Mouse (Mus musculus): Measurements from ENCODE around the gene Slc45a1. TPM values are rescaled to one million over a fixed set of nuclear protein-coding genes. Genes with fewer than 3 reads are reported as not detected.

Gene Slc45a1
- polyA plus RNA-seq, 1 experiment, result 0.42 TPM

GRCm38 (mm10) chr4:150677126-150677845 is 25.3 kb upstream of the Slc45a1 start:
- Histone ChIP-seq H3K4me1 (ENCODE audit: control insufficient read depth, insufficient read depth, low read length) (peaks cover 12% of the 10 kb centered on the region), H3K27ac (ENCODE audit: control insufficient read depth, insufficient read depth, low read depth, low read length) (no peak overlapping the region), H3K36me3 (ENCODE audit: control insufficient read depth, insufficient read depth, low read length) (no peaks in the 10 kb centered on the region), H3K4me3 (ENCODE audit: control insufficient read depth, low read depth, low read length) (peak overlapping the region; percentile 46), H3K27me3 (ENCODE audit: control insufficient read depth, insufficient read depth, low read length) (no peaks in the 10 kb centered on the region)
- TF ChIP-seq CTCF (IDR thresholded peaks at IDR 0.05; ENCODE audit: control insufficient read depth, insufficient read depth, insufficient replicate concordance, low read depth, low read length) (no peak), POLR2A (IDR thresholded peaks at IDR 0.05; ENCODE audit: control insufficient read depth, low read depth, low read length) (no peak)

DNA sequence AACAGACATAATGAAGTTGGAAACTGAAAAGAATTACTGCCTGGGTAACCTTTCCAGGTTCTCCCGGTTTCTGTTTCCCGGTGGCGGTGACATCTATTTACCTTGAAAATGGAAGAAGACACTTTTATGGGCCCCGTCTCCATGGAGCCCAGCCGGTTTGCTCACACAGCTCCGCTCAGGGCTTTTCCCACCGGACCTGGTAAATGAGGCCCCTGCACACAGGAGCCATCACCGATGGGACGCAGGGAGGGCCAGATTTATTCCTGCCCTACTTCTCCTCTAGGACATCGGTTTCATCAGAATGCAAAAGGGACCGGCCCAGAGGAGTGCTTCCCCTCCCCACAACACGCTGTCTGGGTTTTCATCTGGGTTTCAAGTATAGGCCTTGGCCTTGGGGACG is 24.1 kb upstream of the Slc45a1 start:
- no peak overlapping the region for H3K27ac ChIP-seq (ENCODE audit: control insufficient read depth, insufficient read depth, low read depth, low read length)
- H3K4me3 ChIP-seq (ENCODE audit: control insufficient read depth, low read depth, low read length), result no peak overlapping the region
- no peaks in the 10 kb centered on the region for H3K27me3 ChIP-seq (ENCODE audit: control insufficient read depth, insufficient read depth, low read length)
- TF ChIP-seq CTCF (IDR thresholded peaks at IDR 0.05; ENCODE audit: control insufficient read depth, insufficient read depth, insufficient replicate concordance, low read depth, low read length) (no peak), POLR2A (IDR thresholded peaks at IDR 0.05; ENCODE audit: control insufficient read depth, low read depth, low read length) (no peak)
- no peaks in the 10 kb centered on the region for H3K36me3 ChIP-seq (ENCODE audit: control insufficient read depth, insufficient read depth, low read length)
- H3K4me1 ChIP-seq (ENCODE audit: control insufficient read depth, insufficient read depth, low read length), result peaks cover 12% of the 10 kb centered on the region

GRCm38 (mm10) chr4:150675274-150675673 is 23.3 kb upstream of the Slc45a1 start:
- H3K4me3 ChIP-seq (ENCODE audit: control insufficient read depth, low read depth, low read length), result no peak overlapping the region

GRCm38 (mm10) chr4:150665806-150666205 is 13.8 kb upstream of the Slc45a1 start:
- Histone ChIP-seq H3K4me3 (ENCODE audit: control insufficient read depth, low read depth, low read length) (no peak overlapping the region), H3K27me3 (ENCODE audit: control insufficient read depth, insufficient read depth, low read length) (no peaks in the 10 kb centered on the region), H3K36me3 (ENCODE audit: control insufficient read depth, insufficient read depth, low read length) (no peaks in the 10 kb centered on the region), H3K27ac (ENCODE audit: control insufficient read depth, insufficient read depth, low read depth, low read length) (no peak overlapping the region), H3K4me1 (ENCODE audit: control insufficient read depth, insufficient read depth, low read length) (peaks cover 3% of the 10 kb centered on the region; the same call in 1 of the 2 replicates)
- no peak for TF ChIP-seq POLR2A (IDR thresholded peaks at IDR 0.05; ENCODE audit: control insufficient read depth, low read depth, low read length)
- TF ChIP-seq CTCF (IDR thresholded peaks at IDR 0.05; ENCODE audit: control insufficient read depth, insufficient read depth, insufficient replicate concordance, low read depth, low read length), result no peak

More at GRCm38 (mm10) chr4:150675274-150675673, 23.3 kb upstream of the Slc45a1 start:
- Histone ChIP-seq H3K27ac (ENCODE audit: control insufficient read depth, insufficient read depth, low read depth, low read length) (no peak overlapping the region), H3K4me1 (ENCODE audit: control insufficient read depth, insufficient read depth, low read length) (peaks cover 12% of the 10 kb centered on the region), H3K27me3 (ENCODE audit: control insufficient read depth, insufficient read depth, low read length) (no peaks in the 10 kb centered on the region), H3K36me3 (ENCODE audit: control insufficient read depth, insufficient read depth, low read length) (no peaks in the 10 kb centered on the region)
- TF ChIP-seq POLR2A (IDR thresholded peaks at IDR 0.05; ENCODE audit: control insufficient read depth, low read depth, low read length) (no peak), CTCF (IDR thresholded peaks at IDR 0.05; ENCODE audit: control insufficient read depth, insufficient read depth, insufficient replicate concordance, low read depth, low read length) (no peak)

DNA sequence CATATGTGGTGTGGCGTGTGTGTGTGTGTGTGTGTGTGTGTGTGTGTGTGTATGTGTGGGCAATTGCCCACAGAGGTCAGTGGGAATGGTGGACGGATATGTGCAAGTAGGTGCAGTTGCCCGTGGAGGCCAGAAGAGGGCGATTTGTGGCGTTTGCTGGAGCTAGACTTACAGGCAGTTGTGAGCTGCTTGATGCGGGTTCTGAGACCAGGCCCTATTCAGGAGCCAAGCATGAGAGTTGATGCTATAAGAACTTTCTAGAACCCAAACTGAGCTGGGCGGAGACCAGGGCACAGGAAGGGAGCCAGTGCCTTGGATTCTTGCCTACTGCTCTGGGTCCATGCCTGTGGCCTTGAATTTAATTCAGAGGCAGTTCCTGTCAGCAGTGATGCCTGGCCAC is 12.8 kb upstream of the Slc45a1 start:
- peaks cover 3% of the 10 kb centered on the region; the same call in 1 of the 2 replicates for H3K4me1 ChIP-seq (ENCODE audit: control insufficient read depth, insufficient read depth, low read length)
- no peaks in the 10 kb centered on the region for H3K27me3 ChIP-seq (ENCODE audit: control insufficient read depth, insufficient read depth, low read length)
- TF ChIP-seq CTCF (IDR thresholded peaks at IDR 0.05; ENCODE audit: control insufficient read depth, insufficient read depth, insufficient replicate concordance, low read depth, low read length) (peak; percentile 60; the same call in 1 of the 2 replicates), POLR2A (IDR thresholded peaks at IDR 0.05; ENCODE audit: control insufficient read depth, low read depth, low read length) (no peak)
- H3K4me3 ChIP-seq (ENCODE audit: control insufficient read depth, low read depth, low read length), result no peak overlapping the region
- H3K36me3 ChIP-seq (ENCODE audit: control insufficient read depth, insufficient read depth, low read length), result no peaks in the 10 kb centered on the region
- H3K27ac ChIP-seq (ENCODE audit: control insufficient read depth, insufficient read depth, low read depth, low read length), result no peak overlapping the region

- TF ChIP-seq CTCF (IDR thresholded peaks at IDR 0.05; ENCODE audit: control insufficient read depth, insufficient read depth, insufficient replicate concordance, low read depth, low read length), result peak; percentile 82; the same call in 1 of the 2 replicates
- no peak for TF ChIP-seq POLR2A (IDR thresholded peaks at IDR 0.05; ENCODE audit: control insufficient read depth, low read depth, low read length)
- Histone ChIP-seq H3K36me3 (ENCODE audit: control insufficient read depth, insufficient read depth, low read length) (no peaks in the 10 kb centered on the region), H3K27me3 (ENCODE audit: control insufficient read depth, insufficient read depth, low read length) (no peaks in the 10 kb centered on the region), H3K27ac (ENCODE audit: control insufficient read depth, insufficient read depth, low read depth, low read length) (no peak overlapping the region), H3K4me1 (ENCODE audit: control insufficient read depth, insufficient read depth, low read length) (peaks cover 3% of the 10 kb centered on the region; the same call in 1 of the 2 replicates), H3K4me3 (ENCODE audit: control insufficient read depth, low read depth, low read length) (no peak overlapping the region)
Measured at GRCm38 (mm10) chr4:150663192-150663591, 11.2 kb upstream of the Slc45a1 start.

GRCm38 (mm10) chr4:150661886-150662285 is 9.9 kb upstream of the Slc45a1 start:
- no peak overlapping the region for H3K27ac ChIP-seq (ENCODE audit: control insufficient read depth, insufficient read depth, low read depth, low read length)
- no peaks in the 10 kb centered on the region for H3K36me3 ChIP-seq (ENCODE audit: control insufficient read depth, insufficient read depth, low read length)
- H3K27me3 ChIP-seq (ENCODE audit: control insufficient read depth, insufficient read depth, low read length), result no peaks in the 10 kb centered on the region
- TF ChIP-seq POLR2A (IDR thresholded peaks at IDR 0.05; ENCODE audit: control insufficient read depth, low read depth, low read length) (no peak), CTCF (IDR thresholded peaks at IDR 0.05; ENCODE audit: control insufficient read depth, insufficient read depth, insufficient replicate concordance, low read depth, low read length) (no peak)
- H3K4me1 ChIP-seq (ENCODE audit: control insufficient read depth, insufficient read depth, low read length), result peaks cover 3% of the 10 kb centered on the region; the same call in 1 of the 2 replicates
- H3K4me3 ChIP-seq (ENCODE audit: control insufficient read depth, low read depth, low read length), result no peak overlapping the region
